Mouse (Mus musculus) gastrocnemius, postnatal 14 days (tissue): ENCODE results near the gene Izumo4. TPM values are rescaled to one million over a fixed set of nuclear protein-coding genes. Genes with fewer than 3 reads are reported as not detected.

Experiments
- DNase-seq: peaks from one replicate; pipeline ENCODE4 v3.0.0; 2021; ENCODE audit warnings: mixed read lengths
- intact Hi-C: fragments of 180-260 bp; cut with DNase I; formaldehyde crosslinking; loops from one replicate; pipeline ENCODE4 v1.15.1; 2025; ENCODE audit warnings: low total_unique reads
- total RNA-seq, 2 experiments: library from RNA; stranded (reverse); gene quantifications; 2 replicates each; pipeline ENCODE4 v1.2.3; 2021

The Izumo4 gene
- total RNA-seq, 2 experiments from 2014 or later, result 3.2 to 3.5 TPM

- intact Hi-C loops, result no loop called here
- peak; percentile 73 for DNase-seq
Measured at GRCm38 (mm10) chr10:80666837-80667412, 35.1 kb upstream of the Izumo4 start.

- intact Hi-C loops, result no loop called here
- DNase-seq, result peak; percentile 88
Measured at GRCm38 (mm10) chr10:80668614-80669013, 33.4 kb upstream of the Izumo4 start.

GRCm38 (mm10) chr10:80669018-80669417 is 33.0 kb upstream of the Izumo4 start:
- no peak for DNase-seq
- intact Hi-C loops, result no loop called here

- intact Hi-C loops, result no loop called here
Measured at GRCm38 (mm10) chr10:80669737-80670485, 32.1 kb upstream of the Izumo4 start.

GRCm38 (mm10) chr10:80670531-80670930 is 31.5 kb upstream of the Izumo4 start:
- intact Hi-C loops, result no loop called here
- DNase-seq, result no peak

More at GRCm38 (mm10) chr10:80669737-80670485, 32.1 kb upstream of the Izumo4 start:
- DNase-seq, result peak; percentile 71

GRCm38 (mm10) chr10:80671251-80671650 is 30.7 kb upstream of the Izumo4 start:
- intact Hi-C loops, result no loop called here
- DNase-seq, result no peak

- intact Hi-C loops, result no loop called here
- DNase-seq, result no peak
Measured at GRCm38 (mm10) chr10:80671936-80672690, 29.9 kb upstream of the Izumo4 start.

GRCm38 (mm10) chr10:80673690-80674089 is 28.3 kb upstream of the Izumo4 start:
- DNase-seq, result no peak
- intact Hi-C loops, result no loop called here

GRCm38 (mm10) chr10:80674161-80674711 is 27.7 kb upstream of the Izumo4 start:
- no peak for DNase-seq
- intact Hi-C loops, result no loop called here

- no peak for DNase-seq
- intact Hi-C loops, result no loop called here
Measured at GRCm38 (mm10) chr10:80674851-80675404, 27.1 kb upstream of the Izumo4 start.

- DNase-seq, result no peak
- intact Hi-C loops, result no loop called here
Measured at GRCm38 (mm10) chr10:80675405-80676197, 26.4 kb upstream of the Izumo4 start.

- intact Hi-C loops, result no loop called here
- DNase-seq, result peak; percentile 100
Measured at GRCm38 (mm10) chr10:80676198-80676928, 25.6 kb upstream of the Izumo4 start.

- no peak for DNase-seq
- intact Hi-C loops, result no loop called here
Measured at GRCm38 (mm10) chr10:80677128-80677875, 24.7 kb upstream of the Izumo4 start.

GRCm38 (mm10) chr10:80677942-80678436 is 24.0 kb upstream of the Izumo4 start, which contains the start of gene Mknk2:
Gene Mknk2 (minus strand): TSS chr10:80678112.
- DNase-seq, result peak; percentile 94
- intact Hi-C loops, result no loop called here

- intact Hi-C loops, result no loop called here
- DNase-seq, result peak; percentile 50
Measured at GRCm38 (mm10) chr10:80678601-80679377, 23.2 kb upstream of the Izumo4 start.

GRCm38 (mm10) chr10:80679556-80680259 is 22.3 kb upstream of the Izumo4 start:
- DNase-seq, result no peak
- intact Hi-C loops, result no loop called here
